Mouse (Mus musculus) limb, embryonic 12.5 days (tissue): ENCODE data around the gene Gas2l2. TPM values are rescaled to one million over a fixed set of nuclear protein-coding genes. Genes with fewer than 3 reads are reported as not detected.
A peak's percentile ranks its signal among the peaks of the same experiment; 100 is the strongest.

Experiments
- ATAC-seq: fragments of 200-750 bp; cut with Nextera tagmentation; 2 replicates; pipeline ENCODE4 v1.8.0; 2017; ENCODE audit warnings: low read depth, moderate TSS enrichment; ENCODE audit not compliant: insufficient number of reproducible peaks, insufficient read depth, low FRiP score, low TSS enrichment
- H3K27ac ChIP-seq: fragments of 300-500 bp; sonication (generic); 2 replicates; pipeline ENCODE4 v1.5.1; 2016; ENCODE audit warnings: mild to moderate bottlenecking, moderate library complexity
- H3K27me3 ChIP-seq: fragments of 300-500 bp; sonication (generic); 2 replicates; pipeline ENCODE4 v1.6.1; 2016; ENCODE audit warnings: mild to moderate bottlenecking, moderate library complexity
- H3K36me3 ChIP-seq: fragments of 300-500 bp; sonication (generic); 2 replicates; pipeline ENCODE4 v1.6.1; 2016; ENCODE audit warnings: mild to moderate bottlenecking, moderate library complexity
- H3K4me1 ChIP-seq: fragments of 300-500 bp; sonication (generic); replicated peaks from 2 replicates; pipeline ENCODE4 v1.6.1; 2016
- H3K4me2 ChIP-seq: fragments of 300-500 bp; sonication (generic); 2 replicates; pipeline ENCODE4 v1.6.1; 2016; ENCODE audit warnings: mild to moderate bottlenecking, moderate library complexity
- H3K4me3 ChIP-seq: fragments of 300-500 bp; sonication (generic); replicated peaks from 2 replicates; pipeline ENCODE4 v1.5.1; 2016; ENCODE audit warnings: mild to moderate bottlenecking
- H3K9ac ChIP-seq: fragments of 300-500 bp; sonication (generic); replicated peaks from 2 replicates; pipeline ENCODE4 v1.6.1; 2016; ENCODE audit warnings: mild to moderate bottlenecking, moderate library complexity
- H3K9me3 ChIP-seq: fragments of 300-500 bp; sonication (generic); 2 replicates; pipeline ENCODE4 v1.6.1; 2016; ENCODE audit warnings: mild to moderate bottlenecking, moderate library complexity
- whole genome bisulfite sequencing: fragments of 180-500 bp; shearing (Covaris S2); methylation state at CpG from one replicate; pipeline ENCODE4 v1.1.7; 2016; 5-methylcytosine and 5-hydroxymethylcytosine counted together
- polyA plus RNA-seq: library from polyadenylated mRNA; unstranded; fragments of >200 nt; fragmentation: Nextera tagmentation; extraction: Ambion mirVana; gene quantifications from 2 replicates; pipeline ENCODE4 v1.2.1, GENCODE M21; 2016

The Gas2l2 gene
- polyA plus RNA-seq, 1 experiment from 2014 or later: not detected

DNA sequence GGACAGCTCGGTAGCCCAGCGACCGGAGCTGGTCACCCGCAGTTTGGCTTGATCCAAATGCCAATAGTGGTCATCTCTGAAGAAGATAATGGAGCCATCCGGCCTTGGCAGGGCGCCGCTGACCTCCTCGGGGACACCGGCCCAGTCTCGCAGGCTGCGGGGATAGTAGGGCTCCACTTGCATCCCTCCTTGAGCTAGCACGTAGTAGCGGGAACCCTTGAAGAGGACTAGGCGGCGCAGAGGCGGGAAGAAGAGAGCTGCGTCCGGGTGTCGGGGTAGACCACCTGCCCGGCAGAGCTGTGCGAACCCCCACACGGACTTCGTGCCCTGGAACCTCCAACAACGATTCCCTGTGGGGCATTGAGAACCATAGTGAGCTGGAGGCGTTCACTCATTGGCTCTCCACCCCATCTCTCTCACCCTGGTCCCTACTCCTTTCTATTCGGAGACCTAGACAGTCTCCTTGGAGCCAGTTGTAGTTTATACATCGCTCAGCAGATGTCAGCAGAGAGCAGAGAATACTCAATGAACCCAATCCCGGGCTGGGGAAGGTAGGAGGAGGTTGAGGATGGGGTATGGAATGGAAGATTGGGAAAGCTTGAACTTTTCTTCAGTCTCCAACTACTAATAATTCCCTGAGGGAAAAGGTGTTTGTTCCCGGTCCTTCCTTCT is 13.5 kb upstream of the Gas2l2 start:
- Histone ChIP-seq H3K9ac (0 out of 2 replicates have a peak overlapping the region, but pooled peaks have one; percentile 34), H3K4me1 (peaks cover 20% of the 10 kb centered on the region)

DNA sequence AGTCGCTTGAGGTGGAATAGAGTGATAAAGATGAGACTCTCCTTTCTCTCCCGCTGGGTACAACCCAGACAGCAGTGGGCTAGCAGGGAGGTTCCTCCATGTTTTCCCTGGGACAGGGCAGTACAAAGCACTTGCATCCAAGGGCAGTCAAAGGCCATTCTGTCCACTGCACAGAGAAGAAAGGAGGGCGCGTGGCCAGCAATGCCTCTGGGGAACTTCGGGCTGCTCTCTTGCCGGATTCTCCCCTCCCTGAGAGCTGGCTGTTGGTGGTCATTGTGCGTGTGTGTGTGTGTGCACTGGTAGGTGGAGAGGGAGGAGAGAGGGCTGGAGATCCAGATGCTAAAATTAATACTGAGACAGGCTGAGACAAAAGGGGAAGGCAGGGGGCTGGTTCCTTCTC is 12.0 kb upstream of the Gas2l2 start:
- Histone ChIP-seq H3K9me3 (no peaks in the 10 kb centered on the region), H3K4me2 (peak overlapping the region; percentile 88; the same call in 1 of the 2 replicates), H3K4me1 (peaks cover 16% of the 10 kb centered on the region), H3K4me3 (peak overlapping the region; percentile 57; the same call in 1 of the 2 replicates), H3K27ac (no peak overlapping the region), H3K27me3 (peaks cover 71% of the 10 kb centered on the region), H3K36me3 (no peaks in the 10 kb centered on the region), H3K9ac (no peak overlapping the region)
- 50% methylated on average over 7 of the region's 7 CpGs for WGBS
- ATAC-seq: no peak

More for the DNA sequence above, 13.5 kb upstream of the Gas2l2 start:
- 0 out of 2 replicates have a peak, but pooled peaks have one; percentile 4 for ATAC-seq
- Histone ChIP-seq H3K4me3 (peak overlapping the region; percentile 19), H3K36me3 (no peaks in the 10 kb centered on the region), H3K27me3 (peaks cover 83% of the 10 kb centered on the region), H3K27ac (no peak overlapping the region), H3K4me2 (peak overlapping the region; percentile 43), H3K9me3 (no peaks in the 10 kb centered on the region)
- 15% methylated on average over 29 of the region's 29 CpGs for WGBS

- no peaks in the 10 kb centered on the region for H3K36me3 ChIP-seq
- peak; percentile 85 for ATAC-seq
- under 1% methylated on average over 69 of the region's 75 CpGs for WGBS
- peak overlapping the region; percentile 57 for H3K4me3 ChIP-seq
- H3K4me1 ChIP-seq: peaks cover 16% of the 10 kb centered on the region
- H3K4me2 ChIP-seq: peak overlapping the region; percentile 88
- no peak overlapping the region for H3K27ac ChIP-seq
- peaks cover 68% of the 10 kb centered on the region for H3K27me3 ChIP-seq
- H3K9me3 ChIP-seq: no peaks in the 10 kb centered on the region
- H3K9ac ChIP-seq: peak overlapping the region; percentile 66
Observed at GRCm38 (mm10) chr11:83440081-83441064, 11.1 kb upstream of the Gas2l2 start.

DNA sequence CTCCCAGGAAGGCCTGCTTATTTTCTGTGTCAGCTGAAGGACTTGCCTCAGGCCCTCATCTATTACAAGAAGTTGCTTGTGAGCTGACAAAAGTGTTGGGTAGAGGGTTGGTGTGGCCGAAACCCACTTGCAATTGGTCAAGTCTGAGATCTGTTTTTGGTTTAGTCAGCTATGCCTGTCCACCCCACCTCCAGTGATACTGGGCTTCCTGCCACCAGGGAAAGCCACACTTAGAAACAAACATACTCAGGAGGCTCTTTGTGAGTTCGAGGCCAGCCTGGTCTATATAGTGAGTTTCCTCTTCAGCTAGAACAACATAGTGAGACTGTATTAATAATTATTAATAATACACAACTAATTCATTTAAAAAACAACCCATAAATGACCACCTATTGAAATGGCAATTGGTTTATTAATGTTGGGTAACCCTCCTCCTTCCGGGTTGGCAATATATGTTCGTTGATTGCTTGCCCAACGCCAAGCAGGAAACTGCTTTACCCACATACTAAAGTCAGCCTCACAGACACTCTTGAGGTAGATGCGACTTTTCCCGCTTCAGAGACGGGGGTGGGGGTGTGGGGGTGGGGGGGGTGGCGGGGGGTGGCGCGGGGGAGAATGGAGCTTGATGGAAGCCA is 10.3 kb upstream of the Gas2l2 start:
- peak overlapping the region; percentile 57 for H3K4me3 ChIP-seq
- no peak overlapping the region for H3K27ac ChIP-seq
- H3K4me2 ChIP-seq: peak overlapping the region; percentile 88
- H3K27me3 ChIP-seq: peaks cover 64% of the 10 kb centered on the region
- H3K9me3 ChIP-seq: no peaks in the 10 kb centered on the region
- WGBS: 28% methylated on average over 11 of the region's 11 CpGs
- ATAC-seq: no peak
- H3K36me3 ChIP-seq: no peaks in the 10 kb centered on the region
- peak overlapping the region; percentile 66 for H3K9ac ChIP-seq
- peaks cover 11% of the 10 kb centered on the region for H3K4me1 ChIP-seq

DNA sequence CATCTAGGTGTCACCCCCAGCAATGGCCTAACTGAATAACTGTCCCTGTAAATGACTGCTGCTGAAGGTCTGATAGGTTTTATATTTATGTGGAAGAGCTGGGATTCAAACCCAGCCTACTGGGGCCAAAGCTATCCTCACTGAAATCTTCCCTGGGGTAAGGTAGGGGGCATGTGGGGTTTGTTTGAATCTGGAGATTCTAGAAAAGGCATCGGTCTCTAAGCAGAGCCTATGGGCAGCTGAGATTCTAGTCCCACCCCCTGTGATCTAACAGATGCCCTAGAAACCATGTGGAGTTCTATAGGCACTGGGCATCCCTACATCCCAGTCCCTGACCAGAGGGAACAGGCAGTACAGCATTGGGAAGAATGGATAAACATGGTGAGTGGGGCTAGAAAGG is 8.1 kb upstream of the Gas2l2 start, which contains the start of gene 1700020L24Rik:
TSS of gene 1700020L24Rik (plus strand) at position 301 of the 400 bp plus-strand sequence.
- Histone ChIP-seq H3K9me3 (no peaks in the 10 kb centered on the region), H3K4me2 (no peak within 1 kb of the TSS), H3K27ac (no peak within 1 kb of the TSS), H3K36me3 (no peaks in the 10 kb centered on the region), H3K27me3 (peaks cover 43% of the 10 kb centered on the region), H3K4me3 (no peak within 1 kb of the TSS), H3K9ac (no peak within 1 kb of the TSS), H3K4me1 (no peaks in the 10 kb centered on the region)
- 83% methylated on average over 1 of the region's 1 CpGs for WGBS
- ATAC-seq: no peak

DNA sequence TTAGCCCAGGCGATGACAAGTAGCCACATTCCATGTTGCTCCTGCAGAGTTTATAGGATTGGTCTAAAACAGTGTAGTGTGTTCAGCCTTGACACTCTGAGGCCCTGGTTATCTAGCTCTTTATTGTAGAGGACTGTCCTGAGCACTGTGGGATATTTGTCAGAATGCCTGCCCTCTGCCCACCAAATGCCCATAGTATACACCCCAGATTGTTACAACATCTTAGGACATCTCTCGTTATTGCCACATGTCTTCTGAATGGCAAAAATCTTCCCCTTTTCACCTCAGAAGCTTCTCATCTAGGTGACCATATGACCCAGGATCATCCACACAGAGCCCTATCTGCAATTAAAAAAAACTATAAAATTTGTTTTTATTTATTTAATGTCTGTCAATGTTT is 3.3 kb upstream of the Gas2l2 start:
- Histone ChIP-seq H3K4me1 (peaks cover 7% of the 10 kb centered on the region; the same call in 1 of the 2 replicates), H3K36me3 (no peaks in the 10 kb centered on the region), H3K27me3 (peaks cover 50% of the 10 kb centered on the region), H3K4me3 (no peak overlapping the region), H3K27ac (no peak overlapping the region), H3K9me3 (no peaks in the 10 kb centered on the region), H3K4me2 (no peak overlapping the region), H3K9ac (no peak overlapping the region)
- no peak for ATAC-seq
- 71% methylated on average over 2 of the region's 2 CpGs for WGBS

DNA sequence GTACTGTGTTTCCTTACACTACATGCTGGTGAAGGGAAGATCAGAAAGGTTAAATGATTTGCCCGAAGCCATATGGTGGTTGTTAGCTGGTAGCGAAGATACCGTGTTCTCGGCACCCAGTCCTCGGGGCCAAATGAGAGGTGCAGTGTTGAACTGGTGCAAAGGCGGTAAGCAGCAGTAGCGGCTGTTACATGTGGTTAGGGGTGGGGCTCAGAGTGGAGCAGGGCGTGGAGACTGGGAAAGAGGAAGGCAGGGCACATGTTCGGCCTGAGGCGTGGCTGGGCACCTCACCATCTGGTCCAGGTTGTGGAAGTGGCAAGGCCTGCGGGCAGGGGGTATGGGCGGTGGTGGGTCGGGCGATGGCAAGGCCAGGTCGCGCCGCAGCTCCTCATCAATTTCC is 2.3 kb downstream of the Gas2l2 start:
- no peak overlapping the region for H3K27ac ChIP-seq
- ATAC-seq: no peak
- no peaks in the 10 kb centered on the region for H3K9me3 ChIP-seq
- peaks cover 67% of the 10 kb centered on the region for H3K27me3 ChIP-seq
- H3K9ac ChIP-seq: no peak overlapping the region
- WGBS: 25% methylated on average over 17 of the region's 17 CpGs
- peak overlapping the region; percentile 8; the same call in 1 of the 2 replicates for H3K4me3 ChIP-seq
- H3K4me1 ChIP-seq: peaks cover 7% of the 10 kb centered on the region; the same call in 1 of the 2 replicates
- no peaks in the 10 kb centered on the region for H3K36me3 ChIP-seq
- H3K4me2 ChIP-seq: peak overlapping the region; percentile 31

DNA sequence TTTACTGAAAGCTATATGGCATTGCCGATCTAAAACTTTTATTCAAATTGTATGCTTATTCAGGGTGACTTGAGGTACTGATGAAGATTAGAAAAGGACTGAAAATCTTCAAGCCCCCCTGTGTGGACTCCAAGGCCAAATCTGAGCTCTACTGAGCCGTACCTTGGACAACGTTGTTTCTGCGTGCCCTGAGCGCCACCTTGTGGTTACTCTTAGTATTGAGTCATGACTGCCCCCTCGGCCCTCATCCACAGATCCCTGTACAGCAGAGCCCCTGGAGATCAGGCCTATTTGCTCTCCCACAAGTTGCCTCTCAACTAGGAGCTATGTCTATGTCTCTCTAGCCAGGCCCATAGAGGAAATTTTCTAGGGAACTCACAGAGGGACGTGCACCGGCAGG is 4.6 kb downstream of the Gas2l2 start:
- Histone ChIP-seq H3K4me2 (no peak overlapping the region), H3K36me3 (no peaks in the 10 kb centered on the region), H3K4me3 (no peak overlapping the region), H3K9ac (no peak overlapping the region), H3K27me3 (peaks cover 73% of the 10 kb centered on the region), H3K9me3 (no peaks in the 10 kb centered on the region), H3K4me1 (peaks cover 6% of the 10 kb centered on the region; the same call in 1 of the 2 replicates), H3K27ac (no peak overlapping the region)
- ATAC-seq: no peak
- WGBS: 5% methylated on average over 8 of the region's 8 CpGs

DNA sequence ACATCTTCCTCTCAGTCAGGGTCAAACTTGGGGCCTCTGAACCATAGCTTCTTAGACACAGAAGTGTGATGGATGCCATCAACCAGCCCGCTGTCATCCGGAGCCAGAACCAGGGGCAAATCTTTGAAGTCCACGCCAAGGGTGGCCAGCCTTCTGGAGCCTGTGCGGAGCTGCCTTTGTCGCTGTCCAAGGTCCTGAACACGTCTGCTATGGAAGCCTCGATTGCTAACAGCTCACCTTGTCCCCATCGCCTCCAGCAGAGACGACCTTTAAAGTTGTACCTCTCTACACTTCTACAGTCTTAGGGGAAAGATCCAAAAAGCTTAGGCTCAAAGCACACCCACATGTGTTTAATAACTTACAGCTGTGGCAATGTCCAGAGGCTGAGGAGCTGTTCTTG is 8.0 kb downstream of the Gas2l2 start:
- peaks cover 68% of the 10 kb centered on the region for H3K27me3 ChIP-seq
- 0 out of 2 replicates have a peak, but pooled peaks cover 5% of the 10 kb centered on the region for H3K4me1 ChIP-seq

DNA sequence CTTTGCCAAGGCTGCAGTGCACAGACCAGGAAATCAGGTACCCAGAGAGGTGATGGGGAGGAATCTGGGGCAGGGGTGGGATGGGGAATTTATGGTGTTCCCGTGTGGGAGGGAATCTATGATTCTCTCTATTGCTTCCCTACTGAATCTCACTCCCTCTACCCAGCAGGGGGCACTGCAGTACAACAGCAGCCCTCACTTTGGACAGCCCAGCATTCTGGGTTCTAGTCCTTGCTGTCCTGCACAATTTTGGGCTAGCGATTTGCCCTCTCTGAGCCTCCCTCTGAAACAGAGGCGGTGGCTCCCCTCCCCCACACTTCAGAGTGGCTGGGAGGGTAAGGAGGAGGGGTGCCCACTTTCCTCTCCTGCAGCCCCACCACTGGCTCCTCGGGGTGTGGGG is 8.9 kb downstream of the Gas2l2 start:
- no peak overlapping the region for H3K9ac ChIP-seq
- H3K36me3 ChIP-seq: no peaks in the 10 kb centered on the region
- no peak overlapping the region for H3K27ac ChIP-seq
- ATAC-seq: no peak
- WGBS: 41% methylated on average over 4 of the region's 4 CpGs
- H3K4me2 ChIP-seq: no peak overlapping the region
- H3K4me3 ChIP-seq: no peak overlapping the region
- H3K9me3 ChIP-seq: no peaks in the 10 kb centered on the region
- peaks cover 63% of the 10 kb centered on the region for H3K27me3 ChIP-seq
- 0 out of 2 replicates have a peak, but pooled peaks cover 5% of the 10 kb centered on the region for H3K4me1 ChIP-seq

More for the DNA sequence above, 8.0 kb downstream of the Gas2l2 start:
- Histone ChIP-seq H3K4me2 (no peak overlapping the region), H3K27ac (no peak overlapping the region), H3K36me3 (no peaks in the 10 kb centered on the region), H3K9me3 (no peaks in the 10 kb centered on the region), H3K9ac (no peak overlapping the region), H3K4me3 (no peak overlapping the region)
- WGBS: 2% methylated on average over 9 of the region's 9 CpGs
- ATAC-seq: no peak
